Mouse (Mus musculus): ENCODE results near the gene Irgc1. TPM values are rescaled to one million over a fixed set of nuclear protein-coding genes. Genes with fewer than 3 reads are reported as not detected.

The Irgc1 gene
- total RNA-seq, 2 experiments from 2014 or later = not detected

DNA sequence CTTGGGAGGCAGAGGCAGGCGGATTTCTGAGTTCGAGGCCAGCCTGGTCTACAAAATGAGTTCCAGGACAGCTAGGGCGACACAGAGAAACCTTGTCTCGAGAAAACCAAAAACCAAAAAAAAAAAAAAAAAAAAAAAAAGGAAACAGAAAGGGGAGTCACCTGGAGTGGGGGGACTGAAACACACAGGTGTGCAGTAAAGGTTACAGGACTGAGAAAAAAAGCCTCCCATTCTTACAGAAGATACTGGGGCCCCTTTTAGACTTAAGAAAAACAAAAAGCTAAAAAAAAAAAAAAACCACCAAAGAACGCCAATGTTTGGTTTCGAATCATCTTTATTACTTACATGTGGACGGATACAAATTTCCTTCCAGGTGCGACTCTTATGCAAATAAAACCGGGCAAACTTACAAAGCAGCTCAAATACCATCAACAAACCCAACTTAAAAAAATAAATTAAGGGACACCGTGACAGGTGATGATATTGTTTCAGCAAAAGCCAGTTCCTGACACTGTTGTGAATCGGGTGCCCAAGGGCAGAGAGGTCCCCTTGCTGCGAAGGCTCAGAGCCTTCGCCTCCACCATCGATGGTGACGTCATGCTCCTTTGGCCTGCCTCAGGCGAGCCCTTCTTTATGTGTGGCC, 69.2 kb downstream of the Irgc1 start:
- intact Hi-C loops (cut with DNase I) = loop anchor here (10.0 kb wide), 1 partner anchor 418 kb away; no protein-coding TSS in a partner anchor
- no peak for DNase-seq

Other genes starting within 250 kb of the Irgc1 start
- gene Zfp111, start 240.9 kb downstream of the Irgc1 start, total RNA-seq (2021) = 1 to 10 TPM; 4.7 to 9.8 TPM
- 1 to 10 TPM; 1.3 to 2.1 TPM for gene Zfp109, start 214.7 kb downstream of the Irgc1 start, total RNA-seq (2021)
- gene Zfp108, start 197.5 kb downstream of the Irgc1 start, total RNA-seq (2021) = 1 to 10 TPM; 1.4 to 1.7 TPM
- 1 to 10 TPM; 3.5 to 5.0 TPM for gene Zfp93, start 181.9 kb downstream of the Irgc1 start, total RNA-seq (2021)
- gene Zfp61, start 151.1 kb downstream of the Irgc1 start, total RNA-seq (2021) = 1 to 10 TPM; 4.0 to 5.5 TPM
- 1 to 10 TPM; 2.2 to 2.5 TPM for gene Zfp94, start 135.6 kb downstream of the Irgc1 start, total RNA-seq (2021)
- under 1 TPM in 1 of 2 experiments, not detected in 1; 0.31 TPM for gene Tescl, start 118.4 kb downstream of the Irgc1 start, total RNA-seq (2021)
- gene Lypd5, start 103.1 kb downstream of the Irgc1 start, total RNA-seq (2021) = not detected
- gene Kcnn4, start 82.0 kb downstream of the Irgc1 start, total RNA-seq (2021) = 1 to 10 TPM; 1.2 to 2.2 TPM
- 10 to 100 TPM; 12.8 to 14.9 TPM for gene Smg9, start 52.7 kb downstream of the Irgc1 start, total RNA-seq (2021)
- 1 to 10 TPM; 4.2 to 6.1 TPM for gene Plaur, start 10.2 kb upstream of the Irgc1 start, total RNA-seq (2021)
- 10 to 100 TPM; 18.6 to 22.7 TPM for gene Cadm4, start 29.7 kb upstream of the Irgc1 start, total RNA-seq (2021)
- gene Zfp428, start 54.7 kb upstream of the Irgc1 start, total RNA-seq (2021) = 10 to 100 TPM; 15.3 to 18.8 TPM
- gene AC161166.1, start 60.2 kb upstream of the Irgc1 start, total RNA-seq (2021) = not detected
- 10 to 100 TPM; 18.3 to 20.1 TPM for gene Irgq, start 78.4 kb upstream of the Irgc1 start, total RNA-seq (2021)
- gene Pinlyp, start 93.8 kb upstream of the Irgc1 start, total RNA-seq (2021) = not detected
- 10 to 100 TPM; 28.8 to 33.2 TPM for gene Xrcc1, start 94.0 kb upstream of the Irgc1 start, total RNA-seq (2021)
- 10 to 100 TPM; 20.5 to 25.0 TPM for gene Ethe1, start 135.2 kb upstream of the Irgc1 start, total RNA-seq (2021)
- under 1 TPM; 0.32 to 0.45 TPM for gene Zfp575, start 135.3 kb upstream of the Irgc1 start, total RNA-seq (2021)
- under 1 TPM; 0.22 to 0.48 TPM for gene Phldb3, start 158.5 kb upstream of the Irgc1 start, total RNA-seq (2021)
- not detected for gene Lypd3, start 184.3 kb upstream of the Irgc1 start, total RNA-seq (2021)
- gene Tex101, start 224.4 kb upstream of the Irgc1 start, total RNA-seq (2021) = not detected

Measured in heart, postnatal 10 days (tissue).